Mouse (Mus musculus): ENCODE measurements around the gene Rasl10b.

Rasl10b gene

GRCm38 (mm10) chr11:83465976-83466375 is 57.0 kb downstream of the Rasl10b start:
- peak; percentile 55 for DNase-seq (ENCODE audit: low read depth, low spot score)

DNA sequence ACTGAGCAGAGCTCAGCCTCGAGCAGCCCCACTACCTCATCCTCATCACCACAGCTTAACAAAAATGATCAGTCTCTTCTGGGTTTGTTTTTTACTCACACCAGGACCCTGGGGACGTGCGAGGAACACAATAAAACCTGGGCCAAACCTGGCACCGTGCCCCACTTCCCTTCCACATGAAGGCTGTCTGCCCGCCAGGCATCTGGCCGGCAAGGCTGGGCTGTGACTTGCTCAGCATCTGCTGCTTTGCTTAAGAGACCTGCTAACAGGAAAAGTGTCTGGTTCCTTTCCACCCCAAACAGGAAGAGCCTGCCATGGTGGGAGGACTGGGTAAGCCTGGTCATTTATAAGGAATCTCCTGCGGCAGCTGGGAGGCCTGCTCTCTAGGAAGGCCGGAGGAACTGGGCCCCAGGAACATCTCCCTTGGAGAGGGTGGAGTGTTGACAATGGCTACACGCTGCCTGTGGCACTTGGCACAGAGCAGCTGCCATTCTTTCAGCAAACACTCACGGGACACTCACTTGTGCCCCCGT is 58.2 kb downstream of the Rasl10b start:
- DNase-seq (ENCODE audit: low read depth, low spot score): peak; percentile 55

- peak; percentile 51 for DNase-seq (ENCODE audit: low read depth, low spot score)
Observed at GRCm38 (mm10) chr11:83468765-83469164, 59.8 kb downstream of the Rasl10b start.

All from 3T3-L1 (cell line).